Mouse (Mus musculus) lung, adult 2 months (tissue): ENCODE measurements around the gene Gnb3.

Experiments used
- CTCF ChIP-seq: fragments of 200-500 bp; IDR thresholded peaks from 2 replicates; pipeline ENCODE4 v1.5.1; 2011; ENCODE audit warnings: mild to moderate bottlenecking, low read length, control low read depth; ENCODE audit not compliant: insufficient read depth
- POLR2A ChIP-seq: fragments of 200-500 bp; IDR thresholded peaks from 2 replicates; pipeline ENCODE4 v1.6.1; 2011; ENCODE audit warnings: low read depth, mild to moderate bottlenecking, control low read depth, low read length, borderline replicate concordance; ENCODE audit errors: extremely low read depth

GRCm38 (mm10) chr6:124816611-124817010 is 23.5 kb downstream of the Gnb3 start:
- TF ChIP-seq CTCF (no peak), POLR2A (no peak)
